Mouse (Mus musculus): ENCODE results near the gene Tnrc6c. TPM values are rescaled to one million over a fixed set of nuclear protein-coding genes. Genes with fewer than 3 reads are reported as not detected.

The Tnrc6c gene
- polyA plus RNA-seq, 1 experiment: 22.7 TPM

- Histone ChIP-seq H3K36me3 (ENCODE audit: control insufficient read depth, insufficient read depth, low read length) (no peaks in the 10 kb centered on the region), H3K27ac (ENCODE audit: insufficient read depth, low read length) (no peak overlapping the region), H3K27me3 (ENCODE audit: control insufficient read depth, insufficient read depth, low read length) (no peaks in the 10 kb centered on the region), H3K4me3 (ENCODE audit: extremely low read depth, insufficient read depth, insufficient read length) (no peak overlapping the region), H3K4me1 (ENCODE audit: control insufficient read depth, insufficient read depth, insufficient read length) (no peaks in the 10 kb centered on the region)
- TF ChIP-seq CTCF (IDR thresholded peaks at IDR 0.05; ENCODE audit: extremely low read depth, insufficient read depth, insufficient read length, insufficient replicate concordance): no peak
- no peak for DNase-seq (ENCODE audit: low read depth in 1 of 2, low spot score in 2 of 2)
- WGBS: 82% methylated on average over 6 of the region's 6 CpGs
These were observed 6.1 kb upstream of the Tnrc6c start for GRCm38 (mm10) chr11:117648005-117648404.

DNA sequence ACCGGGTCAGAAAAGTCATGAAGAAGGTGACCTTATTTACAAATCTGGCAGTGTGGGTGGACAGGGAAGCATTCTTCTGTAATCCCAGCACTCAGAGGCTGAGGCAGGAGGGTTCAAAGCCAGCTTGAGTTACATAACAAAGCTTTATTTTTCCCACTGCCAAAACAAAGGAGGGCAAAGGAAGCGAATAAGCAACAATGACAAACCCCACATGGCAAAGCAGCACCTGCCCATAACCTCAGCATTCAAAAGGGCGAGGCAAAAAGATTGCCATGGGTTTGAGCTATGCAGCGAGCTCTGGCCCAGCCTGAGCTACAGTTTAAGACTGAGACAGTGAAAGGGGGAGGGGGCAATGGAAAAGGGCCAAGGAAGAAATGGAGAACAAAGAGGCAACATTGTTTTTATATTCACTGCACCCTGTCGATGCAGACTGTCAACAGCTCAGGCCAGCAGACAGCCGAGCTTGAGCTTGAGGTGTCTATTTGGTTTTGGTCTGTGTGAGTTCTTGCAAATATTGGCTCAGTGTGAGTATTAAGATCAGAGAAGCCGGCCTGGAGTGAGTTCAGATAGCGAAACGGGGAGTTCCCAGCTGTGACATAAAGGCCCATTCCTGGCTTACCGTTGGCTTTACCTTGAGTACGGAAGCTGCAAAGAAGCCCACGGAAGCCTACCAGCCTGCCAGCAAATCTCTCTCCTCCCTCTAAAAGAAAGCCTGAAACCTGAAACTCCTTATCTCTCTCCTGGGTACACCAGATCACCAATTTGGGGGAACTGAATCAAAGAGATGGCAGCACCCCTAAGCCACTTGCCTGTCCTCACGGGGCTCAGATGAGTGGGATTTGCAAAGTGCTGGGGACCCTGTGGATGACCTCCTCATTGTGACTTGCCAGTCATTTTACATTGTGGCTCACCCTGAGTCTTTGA is 3.1 kb upstream of the Tnrc6c start:
- Histone ChIP-seq H3K27me3 (ENCODE audit: control insufficient read depth, insufficient read depth, low read length) (no peaks in the 10 kb centered on the region), H3K4me3 (ENCODE audit: extremely low read depth, insufficient read depth, insufficient read length) (no peak overlapping the region), H3K36me3 (ENCODE audit: control insufficient read depth, insufficient read depth, low read length) (no peaks in the 10 kb centered on the region), H3K27ac (ENCODE audit: insufficient read depth, low read length) (no peak overlapping the region), H3K4me1 (ENCODE audit: control insufficient read depth, insufficient read depth, insufficient read length) (peaks cover under 1% of the 10 kb centered on the region; the same call in 1 of the 2 replicates)
- TF ChIP-seq POLR2A (IDR thresholded peaks at IDR 0.05; ENCODE audit: low read depth, low read length): no peak
- TF ChIP-seq CTCF (IDR thresholded peaks at IDR 0.05; ENCODE audit: extremely low read depth, insufficient read depth, insufficient read length, insufficient replicate concordance): no peak
- no peak for DNase-seq (ENCODE audit: low read depth in 1 of 2, low spot score in 2 of 2)
- WGBS: 89% methylated on average over 13 of the region's 13 CpGs

GRCm38 (mm10) chr11:117652907-117653306 is 1.2 kb upstream of the Tnrc6c start:
- no peak overlapping the region for H3K27ac ChIP-seq (ENCODE audit: insufficient read depth, low read length)
- WGBS: 86% methylated on average over 3 of the region's 3 CpGs
- no peak overlapping the region for H3K4me3 ChIP-seq (ENCODE audit: extremely low read depth, insufficient read depth, insufficient read length)
- H3K27me3 ChIP-seq (ENCODE audit: control insufficient read depth, insufficient read depth, low read length): no peaks in the 10 kb centered on the region
- DNase-seq (ENCODE audit: low read depth in 1 of 2, low spot score in 2 of 2): no peak
- peaks cover 9% of the 10 kb centered on the region for H3K4me1 ChIP-seq (ENCODE audit: control insufficient read depth, insufficient read depth, insufficient read length)
- TF ChIP-seq POLR2A (IDR thresholded peaks at IDR 0.05; ENCODE audit: low read depth, low read length): no peak
- TF ChIP-seq CTCF (IDR thresholded peaks at IDR 0.05; ENCODE audit: extremely low read depth, insufficient read depth, insufficient read length, insufficient replicate concordance): no peak
- H3K36me3 ChIP-seq (ENCODE audit: control insufficient read depth, insufficient read depth, low read length): no peaks in the 10 kb centered on the region

GRCm38 (mm10) chr11:117654380-117654924 is 363 bp downstream of the Tnrc6c start:
- TF ChIP-seq POLR2A (IDR thresholded peaks at IDR 0.05; ENCODE audit: low read depth, low read length): peak; percentile 99
- TF ChIP-seq CTCF (IDR thresholded peaks at IDR 0.05; ENCODE audit: extremely low read depth, insufficient read depth, insufficient read length, insufficient replicate concordance): no peak
- peak overlapping the region; percentile 94 for H3K27ac ChIP-seq (ENCODE audit: insufficient read depth, low read length)

DNA sequence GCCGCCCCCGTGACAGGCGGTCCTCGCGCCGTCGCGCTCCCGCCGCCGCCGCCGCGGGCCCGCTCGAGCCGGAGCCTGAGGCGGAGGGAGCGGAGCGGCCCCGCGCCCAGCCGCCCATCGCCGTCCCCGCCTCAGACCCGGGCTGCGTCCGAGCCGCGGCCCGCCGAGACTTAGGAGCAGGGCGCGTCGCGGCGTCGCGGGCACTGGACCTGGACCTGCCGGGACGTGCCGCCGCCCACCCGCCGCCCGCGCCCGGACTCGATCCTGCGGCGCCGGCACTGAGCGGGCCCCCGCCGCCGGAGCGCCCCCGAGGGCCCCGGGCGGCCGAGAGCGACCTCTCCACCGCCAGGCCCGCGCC is 824 bp downstream of the Tnrc6c start:
- H3K27me3 ChIP-seq (ENCODE audit: control insufficient read depth, insufficient read depth, low read length): no peaks in the 10 kb centered on the region
- no peaks in the 10 kb centered on the region for H3K36me3 ChIP-seq (ENCODE audit: control insufficient read depth, insufficient read depth, low read length)
- 2% methylated on average over 43 of the region's 66 CpGs for WGBS
- TF ChIP-seq CTCF (IDR thresholded peaks at IDR 0.05; ENCODE audit: extremely low read depth, insufficient read depth, insufficient read length, insufficient replicate concordance): no peak
- no peak for TF ChIP-seq POLR2A (IDR thresholded peaks at IDR 0.05; ENCODE audit: low read depth, low read length)
- peak overlapping the region; percentile 94 for H3K27ac ChIP-seq (ENCODE audit: insufficient read depth, low read length)
- no peak for DNase-seq (ENCODE audit: low read depth in 1 of 2, low spot score in 2 of 2)
- H3K4me3 ChIP-seq (ENCODE audit: extremely low read depth, insufficient read depth, insufficient read length): peak overlapping the region; percentile 84
- peaks cover 9% of the 10 kb centered on the region for H3K4me1 ChIP-seq (ENCODE audit: control insufficient read depth, insufficient read depth, insufficient read length)

More at GRCm38 (mm10) chr11:117654380-117654924, 363 bp downstream of the Tnrc6c start:
- under 1% methylated on average over 68 of the region's 71 CpGs for WGBS
- H3K4me3 ChIP-seq (ENCODE audit: extremely low read depth, insufficient read depth, insufficient read length): peak overlapping the region; percentile 84
- no peaks in the 10 kb centered on the region for H3K36me3 ChIP-seq (ENCODE audit: control insufficient read depth, insufficient read depth, low read length)
- H3K4me1 ChIP-seq (ENCODE audit: control insufficient read depth, insufficient read depth, insufficient read length): peaks cover 9% of the 10 kb centered on the region
- DNase-seq (ENCODE audit: low read depth in 1 of 2, low spot score in 2 of 2): peak; percentile 99
- no peaks in the 10 kb centered on the region for H3K27me3 ChIP-seq (ENCODE audit: control insufficient read depth, insufficient read depth, low read length)

DNA sequence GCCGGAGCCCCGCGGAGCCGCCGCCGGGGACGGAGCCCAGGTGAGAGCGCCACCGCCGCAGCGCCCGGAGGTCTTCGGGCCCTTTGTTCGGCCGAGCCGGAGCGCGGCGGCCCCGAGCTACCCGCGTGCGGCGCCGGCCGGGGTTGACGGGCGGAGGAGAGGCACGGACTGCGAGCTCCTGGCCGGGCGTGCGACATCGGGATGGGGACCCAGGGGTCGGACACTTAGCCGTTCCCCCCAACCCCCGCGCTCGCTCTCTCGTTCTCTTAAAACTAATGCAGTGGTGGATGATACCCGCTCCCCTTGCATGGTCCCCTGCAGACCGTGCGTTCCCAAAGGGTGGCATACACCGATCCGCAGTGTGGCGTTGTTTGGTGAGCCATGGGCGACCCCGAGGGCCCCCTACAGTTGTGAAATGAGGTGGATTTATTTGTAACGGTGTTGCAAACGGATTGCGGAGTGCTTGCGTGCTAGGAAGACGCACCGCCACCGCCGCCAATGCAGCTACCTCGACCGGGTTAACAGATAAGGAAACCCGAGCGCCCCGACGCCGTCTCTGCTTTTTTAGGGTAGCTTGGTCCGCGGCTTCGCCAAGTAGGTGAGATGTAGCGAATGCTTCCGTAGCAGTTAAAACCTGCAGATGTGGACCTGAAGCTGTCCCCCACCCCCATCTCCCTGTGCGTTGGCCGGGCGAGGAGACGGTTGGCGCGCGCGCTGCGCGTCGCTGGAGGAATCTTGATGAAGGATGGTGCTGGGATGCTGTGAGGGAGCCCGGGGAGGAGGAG is 1.4 kb downstream of the Tnrc6c start:
- Histone ChIP-seq H3K36me3 (ENCODE audit: control insufficient read depth, insufficient read depth, low read length) (no peaks in the 10 kb centered on the region), H3K27ac (ENCODE audit: insufficient read depth, low read length) (peak overlapping the region; percentile 94), H3K27me3 (ENCODE audit: control insufficient read depth, insufficient read depth, low read length) (no peaks in the 10 kb centered on the region), H3K4me1 (ENCODE audit: control insufficient read depth, insufficient read depth, insufficient read length) (peaks cover 11% of the 10 kb centered on the region), H3K4me3 (ENCODE audit: extremely low read depth, insufficient read depth, insufficient read length) (peak overlapping the region; percentile 84)
- peak in 1 of 2 experiments; percentile 37 for DNase-seq (ENCODE audit: low read depth in 1 of 2, low spot score in 2 of 2)
- WGBS: under 1% methylated on average over 80 of the region's 80 CpGs
- TF ChIP-seq CTCF (IDR thresholded peaks at IDR 0.05; ENCODE audit: extremely low read depth, insufficient read depth, insufficient read length, insufficient replicate concordance) (no peak), POLR2A (IDR thresholded peaks at IDR 0.05; ENCODE audit: low read depth, low read length) (no peak)
